Mouse (Mus musculus): ENCODE measurements around the gene Bcan.

- TF ChIP-seq CTCF (IDR thresholded peaks at IDR 0.05; ENCODE audit: low read depth) (no peak), EP300 (IDR thresholded peaks at IDR 0.05; ENCODE audit: low read depth) (peak; percentile 40; the same call in 1 of the 2 replicates)
Measured at GRCm38 (mm10) chr3:88030608-88031395, 30.8 kb upstream of the Bcan start.

Measured in liver, postnatal 0 days (tissue).